Mouse (Mus musculus): ENCODE measurements around the gene Acot2. TPM values are rescaled to one million over a fixed set of nuclear protein-coding genes. Genes with fewer than 3 reads are reported as not detected.
A peak's percentile ranks its signal among the peaks of the same experiment; 100 is the strongest.
"Not testable (repeated sequence)": the region's sequence is repeated elsewhere in the genome, so short reads cannot be mapped to it uniquely, and the experiment has no call there.

Acot2 gene
- total RNA-seq (2021): 10 to 100 TPM; 12.6 to 13.9 TPM
- long read RNA-seq, experiment 1, partial matches to known transcripts: 0 of 6 reads
- long read RNA-seq, experiment 1, other reads (novel, unspliced or antisense): 2 of 6 reads
- long read RNA-seq, experiment 2, partial matches to known transcripts: 1 of 5 reads
- long read RNA-seq, experiment 2, other reads (novel, unspliced or antisense): 1 of 5 reads

DNA sequence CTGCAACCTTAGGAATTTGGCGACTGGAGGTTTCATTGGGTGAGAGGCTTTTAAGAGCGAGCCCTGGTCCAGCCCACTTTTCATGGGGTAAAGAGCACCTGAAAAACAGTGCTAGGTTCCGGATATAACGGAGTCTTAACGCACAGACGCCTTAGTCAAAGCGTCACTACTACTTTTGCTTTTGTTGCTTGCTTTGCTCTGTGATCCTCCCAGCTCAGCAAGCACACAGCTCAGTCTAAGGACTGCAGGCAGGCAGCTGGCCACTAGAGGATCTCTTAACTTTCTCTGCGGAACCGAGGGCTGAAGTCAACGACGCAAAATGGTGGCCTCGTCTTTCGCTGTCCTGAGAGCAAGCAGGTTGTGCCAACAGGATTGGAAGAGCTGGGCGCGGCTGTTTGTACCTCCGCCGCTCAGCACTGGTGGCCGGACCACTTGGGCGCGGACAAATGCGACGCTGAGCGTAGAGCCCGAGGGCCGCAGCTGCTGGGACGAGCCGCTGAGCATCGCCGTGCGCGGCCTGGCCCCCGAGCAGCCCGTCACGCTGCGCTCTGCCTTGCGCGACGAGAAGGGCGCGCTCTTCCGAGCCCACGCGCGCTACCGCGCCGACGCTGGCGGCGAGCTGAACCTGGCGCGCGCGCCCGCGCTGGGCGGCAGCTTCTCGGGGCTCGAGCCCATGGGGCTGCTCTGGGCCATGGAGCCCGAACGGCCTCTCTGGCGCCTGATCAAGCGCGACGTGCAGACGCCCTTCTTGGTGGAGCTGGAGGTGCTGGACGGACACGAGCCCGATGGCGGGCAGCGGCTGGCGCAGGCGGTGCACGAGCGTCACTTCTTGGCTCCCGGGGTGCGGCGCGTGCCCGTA, at the start of gene Acot2:
Gene Acot2 (plus strand): TSS at position 279 of the 859 bp plus-strand sequence.
- DNase-seq: peak; percentile 72

DNA sequence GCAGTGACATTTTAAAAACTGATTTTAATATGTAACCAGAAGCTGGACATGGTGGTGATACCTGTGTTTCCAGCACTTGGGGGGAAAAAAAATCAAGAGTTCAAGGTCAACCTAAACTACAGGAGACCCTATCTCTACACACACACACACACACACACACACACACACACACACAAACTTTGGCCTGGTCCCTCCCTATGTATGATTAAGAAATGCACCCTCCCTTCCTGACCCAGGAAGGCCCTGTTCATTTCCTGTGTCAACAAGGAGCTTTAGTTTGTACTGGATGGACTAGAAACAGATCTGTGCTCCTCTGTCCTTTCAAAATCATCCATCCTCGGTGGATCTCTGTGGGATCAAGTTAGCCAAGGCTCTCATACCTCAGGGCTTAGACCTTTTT, 49.1 kb upstream of the Acot2 start:
- not testable (repeated sequence) for DNase-seq

DNA sequence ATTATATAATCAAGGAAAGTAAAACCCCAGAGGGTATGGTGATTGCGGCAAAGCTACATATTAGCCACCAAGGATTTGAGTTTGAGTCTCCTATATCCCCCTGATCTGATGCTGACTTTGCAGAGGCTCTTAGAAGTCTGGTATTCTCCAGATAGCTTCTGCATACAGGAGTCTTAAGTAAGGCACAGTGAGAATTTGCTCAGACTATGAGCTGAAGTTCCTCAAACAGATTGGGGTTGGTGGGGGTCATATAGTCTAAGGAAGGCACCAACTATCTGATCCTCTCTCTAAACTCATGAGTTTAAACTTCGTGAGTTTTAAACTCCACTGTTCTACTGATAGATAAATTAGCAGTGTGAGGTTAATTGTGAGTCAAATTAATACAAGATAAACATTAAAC, 48.3 kb upstream of the Acot2 start:
- DNase-seq: no peak

DNA sequence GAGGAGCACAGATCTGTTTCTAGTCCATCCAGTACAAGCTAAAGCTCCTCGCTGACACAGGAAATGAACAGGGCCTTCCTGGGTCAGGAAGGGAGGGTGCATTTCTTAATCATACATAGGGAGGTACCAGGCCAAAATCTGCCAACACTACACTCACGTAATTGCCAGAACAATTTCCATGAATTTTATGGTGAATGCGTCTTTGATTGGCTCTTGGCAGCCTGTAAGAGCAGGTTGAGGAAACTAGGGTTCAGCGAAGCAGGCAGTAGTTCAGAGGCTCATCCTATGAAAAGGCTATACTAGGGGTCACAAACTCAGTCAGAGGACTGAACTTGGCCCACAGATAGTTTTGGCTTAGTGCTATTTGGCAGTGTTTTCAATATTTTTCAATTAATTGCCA, 47.6 kb upstream of the Acot2 start:
- no peak for DNase-seq

DNA sequence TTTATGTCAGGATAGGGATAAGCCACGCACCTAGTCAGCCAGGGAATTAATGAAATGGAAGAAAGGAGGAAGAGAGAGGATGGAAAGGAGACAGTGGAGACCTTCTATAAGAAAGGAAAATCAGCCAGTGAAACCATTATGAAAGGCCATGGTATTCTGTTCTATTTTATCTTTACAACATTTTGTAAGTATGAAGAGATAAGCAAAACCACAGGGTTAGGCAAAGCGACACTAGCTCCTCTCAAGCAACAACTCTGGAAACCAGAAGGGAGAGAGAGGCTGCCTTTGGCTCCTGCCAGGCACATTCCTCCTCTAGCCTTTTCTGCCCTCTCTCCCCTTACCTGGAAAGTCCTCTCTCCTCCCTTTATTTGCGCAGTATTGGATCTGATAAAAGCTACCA, 45.7 kb upstream of the Acot2 start:
- no peak for DNase-seq

DNA sequence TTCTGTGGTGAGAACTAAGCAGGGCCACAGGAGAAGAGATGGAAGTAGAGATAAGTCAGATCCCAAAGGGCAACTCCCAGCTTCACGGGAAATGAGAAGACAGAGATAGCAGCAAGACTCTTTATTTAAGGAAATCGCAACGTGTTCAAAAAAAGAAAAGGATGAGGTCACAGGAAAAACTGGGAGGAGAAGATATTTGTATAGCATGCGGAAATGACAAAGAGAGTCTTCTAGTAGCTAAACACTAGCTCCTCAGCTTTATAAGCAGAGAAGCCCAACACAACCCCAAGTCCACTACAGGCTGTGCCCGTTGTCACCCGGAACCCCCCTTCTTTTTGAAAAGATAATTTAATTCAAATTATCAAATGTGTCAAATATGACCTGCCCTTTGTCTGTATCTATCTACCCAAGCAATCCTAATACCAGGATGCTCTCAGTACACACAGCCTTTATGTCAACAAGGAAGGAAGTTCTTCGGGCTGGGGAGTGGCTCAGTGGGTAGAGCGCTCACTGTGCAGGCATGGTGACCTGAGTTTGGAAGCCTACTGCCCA, 40.3 kb upstream of the Acot2 start:
- DNase-seq: no peak

DNA sequence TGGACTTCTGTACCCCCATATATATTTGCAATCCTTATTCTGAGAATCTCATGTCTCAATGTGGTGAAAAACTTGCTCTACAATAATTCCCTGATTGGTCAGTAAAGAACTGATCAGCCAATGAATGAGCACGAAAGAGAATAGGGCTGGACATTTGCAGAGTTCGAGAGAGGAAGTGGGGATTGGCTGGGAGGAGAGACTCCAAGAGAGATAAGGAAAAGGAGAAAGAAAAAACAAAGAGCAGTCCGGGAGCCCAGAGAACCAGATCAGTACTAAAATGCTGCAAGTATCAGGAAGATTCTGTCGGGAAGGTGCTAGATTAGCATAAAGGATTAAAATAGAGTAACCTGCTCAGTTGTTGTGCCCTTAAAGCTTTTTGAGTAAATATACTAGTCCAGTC, 38.6 kb upstream of the Acot2 start:
- DNase-seq: no peak

DNA sequence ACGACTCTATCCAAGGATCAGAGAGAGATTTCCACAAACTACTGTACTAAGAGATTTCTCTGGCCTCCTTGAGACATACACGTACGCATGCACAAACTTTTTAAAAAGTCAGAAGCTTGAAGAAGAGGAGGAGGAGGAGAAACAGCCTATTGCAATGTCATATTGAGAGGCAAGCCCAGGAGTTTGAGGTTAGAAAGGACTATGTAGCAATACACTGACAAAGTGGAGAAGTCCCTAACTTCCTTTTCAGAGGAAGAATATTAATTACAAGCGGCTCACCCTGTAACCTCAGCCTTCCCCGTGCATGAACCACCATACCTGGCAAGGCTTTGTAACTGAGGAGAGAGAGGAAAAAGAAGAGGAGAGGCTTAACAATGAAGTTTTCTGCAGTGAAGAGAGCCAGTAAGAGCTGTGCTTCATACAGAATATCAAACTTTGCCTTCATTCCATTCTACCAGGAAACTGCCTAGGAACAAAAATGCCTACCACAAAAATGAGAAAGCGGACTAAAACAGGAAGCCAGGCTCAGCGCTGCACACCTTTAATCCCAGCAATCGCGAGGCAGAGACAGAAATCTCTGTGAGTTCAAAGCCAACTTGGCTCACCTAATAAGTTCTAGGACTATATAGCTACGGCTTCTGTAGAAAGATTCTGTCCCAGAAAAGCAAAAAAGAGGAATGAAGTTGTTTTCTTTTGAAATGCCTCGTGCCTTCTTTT, 37.7 kb upstream of the Acot2 start:
- no peak for DNase-seq

DNA sequence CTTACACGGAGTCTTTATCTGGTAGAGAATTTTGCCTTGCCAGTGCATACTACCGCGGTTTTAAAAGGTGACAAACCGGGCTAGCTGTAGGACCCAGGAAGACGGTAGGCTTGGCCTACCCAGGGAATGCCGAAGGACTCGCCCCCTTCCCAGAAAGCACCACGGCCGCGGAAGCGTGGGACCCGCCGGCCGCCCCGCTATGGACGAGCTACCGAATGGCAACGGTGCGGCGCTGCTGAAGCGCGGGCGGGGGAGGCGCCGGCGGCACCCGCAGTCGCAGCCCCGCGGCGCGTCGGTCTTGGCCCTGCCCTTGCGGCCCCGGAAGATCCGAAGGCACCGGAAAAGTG, 37.2 kb upstream of the Acot2 start, which contains the start of gene Riox1:
Gene Riox1 (plus strand): TSS at position 116 of the 347 bp plus-strand sequence.
- DNase-seq: peak; percentile 81

DNA sequence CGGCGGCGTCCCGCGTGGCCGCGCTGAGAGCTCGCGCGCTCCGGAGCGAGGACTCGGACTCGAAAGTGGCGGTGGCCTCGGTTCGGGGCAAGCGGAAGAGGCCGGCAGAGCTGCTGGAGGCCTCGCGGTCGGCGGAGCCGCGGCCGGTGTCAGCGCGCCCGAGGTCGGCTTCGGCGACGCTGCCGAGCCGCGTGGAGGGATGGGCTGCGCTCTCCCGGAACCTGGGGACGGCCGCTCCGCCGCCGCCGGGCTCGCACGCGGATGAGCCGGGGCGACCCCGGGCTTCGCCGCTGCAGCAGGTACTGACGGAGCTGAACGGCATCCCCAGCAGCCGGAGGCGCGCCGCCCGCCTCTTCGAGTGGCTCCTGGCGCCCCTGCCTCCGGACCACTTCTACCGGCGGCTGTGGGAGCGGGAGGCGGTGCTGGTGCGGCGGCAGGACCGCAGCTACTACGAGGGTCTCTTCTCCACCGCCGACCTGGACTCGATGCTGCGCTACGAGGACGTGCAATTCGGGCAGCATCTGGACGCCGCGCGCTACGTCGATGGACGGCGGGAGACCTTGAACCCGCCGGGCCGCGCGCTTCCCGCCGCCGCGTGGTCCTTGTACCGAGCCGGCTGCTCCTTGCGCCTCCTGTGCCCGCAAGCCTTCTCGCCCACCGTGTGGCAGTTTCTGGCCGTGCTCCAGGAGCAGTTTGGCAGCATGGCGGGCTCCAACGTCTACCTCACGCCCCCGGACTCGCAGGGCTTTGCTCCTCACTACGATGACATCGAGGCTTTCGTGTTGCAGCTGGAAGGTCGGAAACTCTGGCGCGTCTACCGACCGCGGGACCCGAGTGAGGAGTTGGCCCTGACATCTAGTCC, 36.6 kb upstream of the Acot2 start:
- DNase-seq: peak; percentile 13

DNA sequence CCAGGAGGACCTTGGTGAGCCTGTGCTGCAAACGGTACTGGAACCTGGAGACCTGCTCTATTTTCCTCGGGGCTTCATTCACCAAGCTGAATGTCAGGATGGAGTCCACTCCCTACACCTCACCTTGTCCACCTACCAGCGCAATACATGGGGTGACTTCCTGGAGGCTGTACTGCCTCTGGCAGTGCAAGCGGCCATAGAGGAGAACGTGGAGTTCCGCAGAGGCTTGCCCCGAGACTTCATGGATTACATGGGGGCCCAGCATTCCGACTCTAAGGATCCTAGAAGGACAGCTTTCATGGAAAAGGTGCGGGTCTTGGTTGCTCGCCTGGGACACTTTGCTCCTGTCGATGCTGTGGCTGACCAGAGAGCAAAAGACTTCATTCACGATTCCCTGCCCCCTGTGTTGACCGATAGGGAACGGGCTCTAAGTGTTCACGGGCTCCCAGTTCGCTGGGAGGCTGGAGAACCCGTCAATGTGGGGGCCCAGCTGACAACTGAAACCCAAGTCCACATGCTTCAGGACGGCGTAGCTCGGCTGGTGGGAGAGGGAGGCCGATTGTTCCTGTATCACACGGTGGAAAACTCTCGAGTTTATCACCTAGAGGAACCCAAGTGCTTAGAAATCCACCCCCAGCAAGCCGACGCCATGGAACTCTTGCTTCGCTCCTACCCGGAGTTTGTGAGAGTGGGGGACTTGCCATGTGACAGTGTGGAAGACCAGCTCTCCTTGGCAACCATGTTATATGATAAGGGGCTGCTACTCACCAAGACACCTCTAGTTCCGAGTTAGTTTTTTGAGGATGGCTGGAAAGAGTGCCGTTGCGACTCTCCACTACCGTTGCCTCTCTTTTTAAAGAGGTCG, 35.7 kb upstream of the Acot2 start:
- no peak for DNase-seq

DNA sequence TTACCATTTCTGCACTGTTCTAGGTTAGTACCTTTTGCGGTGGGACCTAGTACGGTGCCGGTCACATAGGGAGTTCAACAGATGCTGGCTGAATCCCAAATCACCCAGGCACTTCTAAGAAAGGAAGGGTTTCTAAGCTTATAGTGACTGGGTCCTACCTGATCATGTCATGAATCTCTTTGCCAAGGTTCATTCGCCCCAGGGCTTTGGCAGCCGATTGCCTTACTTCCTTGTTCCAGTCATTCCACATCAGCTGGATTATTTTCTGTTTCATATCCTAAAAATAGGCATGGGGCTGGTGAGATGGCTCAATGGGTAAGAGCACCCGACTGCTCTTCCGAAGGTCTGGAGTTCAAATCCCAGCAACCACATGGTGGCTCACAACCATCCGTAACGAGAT, 29.4 kb upstream of the Acot2 start:
- no peak for DNase-seq

DNA sequence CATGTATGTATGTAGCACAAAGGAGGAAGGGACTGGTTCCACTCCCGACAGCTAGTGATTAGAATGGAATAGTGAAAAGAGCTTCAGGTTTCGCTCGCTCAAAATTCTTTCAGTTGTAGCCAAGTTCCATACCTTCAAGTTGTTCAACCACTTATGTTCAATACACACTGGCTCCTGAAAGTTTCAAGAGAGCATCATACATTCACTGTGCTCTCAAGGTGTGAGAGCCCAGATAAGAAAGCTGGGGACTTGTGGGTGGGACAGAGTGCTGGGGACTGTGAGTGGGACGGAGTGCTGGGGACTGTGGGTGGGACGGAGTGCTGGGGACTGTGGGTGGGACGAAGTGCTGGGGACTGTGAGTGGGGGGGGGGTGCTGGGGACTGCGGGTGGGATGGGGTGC, 22.4 kb upstream of the Acot2 start:
- DNase-seq: no peak

DNA sequence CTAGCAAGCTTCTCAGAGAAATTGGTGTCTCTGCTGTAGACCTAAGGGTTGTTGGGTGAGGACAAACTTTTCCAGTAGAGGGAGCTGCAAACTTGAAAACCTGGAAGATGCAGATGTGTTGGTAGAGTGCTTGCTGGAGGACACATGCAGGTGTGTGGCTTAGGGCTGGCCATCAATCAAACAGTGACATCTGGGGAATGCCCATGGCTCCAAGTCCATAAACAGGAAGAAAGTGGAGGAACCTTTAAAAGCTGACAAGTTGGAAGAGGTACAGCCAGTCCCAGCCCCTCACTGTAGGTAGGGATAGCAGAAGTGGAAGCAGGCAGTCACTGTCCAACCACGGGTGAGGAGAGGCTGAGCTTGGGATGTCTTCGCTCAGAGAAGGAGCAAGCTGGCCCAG, 15.5 kb upstream of the Acot2 start:
- DNase-seq: no peak

DNA sequence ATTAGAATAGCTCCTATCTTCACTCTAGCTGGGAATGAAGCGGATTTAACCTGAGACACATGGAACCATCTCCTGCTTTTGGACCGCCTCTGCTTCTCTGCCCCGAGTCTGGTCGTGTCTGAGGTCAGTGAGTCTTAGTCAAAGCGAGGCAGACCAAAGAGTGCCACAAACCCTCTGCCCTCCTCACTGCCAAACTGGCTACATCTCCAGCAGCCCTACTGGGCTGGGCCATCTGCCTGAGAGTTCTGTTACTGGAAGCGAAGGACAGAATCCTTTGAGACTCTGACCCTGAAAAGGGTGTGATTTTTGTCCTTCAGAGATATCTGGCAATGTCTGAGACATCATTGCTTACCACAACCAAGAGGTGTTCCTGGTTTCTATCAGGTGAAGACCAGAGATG, 8.8 kb upstream of the Acot2 start:
- DNase-seq: no peak

DNA sequence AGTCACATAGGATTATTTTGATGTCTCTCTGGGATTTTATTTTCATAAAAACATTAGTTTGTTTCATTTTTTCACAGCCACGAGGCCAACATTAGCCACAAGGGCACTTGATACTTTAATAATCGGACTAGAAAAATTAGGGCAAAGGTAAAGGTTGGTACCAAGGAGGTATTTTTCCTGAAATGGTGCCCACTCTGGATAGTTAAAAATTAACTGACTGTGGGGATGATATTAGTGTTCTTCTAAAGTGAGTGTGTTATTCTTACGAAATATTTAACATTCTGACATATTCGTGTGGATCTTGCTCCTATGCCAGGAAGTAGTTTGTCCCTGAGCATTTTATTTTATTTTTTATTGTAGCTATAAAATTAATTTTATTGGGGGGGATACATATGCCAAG, 6.0 kb upstream of the Acot2 start:
- DNase-seq: no peak

DNA sequence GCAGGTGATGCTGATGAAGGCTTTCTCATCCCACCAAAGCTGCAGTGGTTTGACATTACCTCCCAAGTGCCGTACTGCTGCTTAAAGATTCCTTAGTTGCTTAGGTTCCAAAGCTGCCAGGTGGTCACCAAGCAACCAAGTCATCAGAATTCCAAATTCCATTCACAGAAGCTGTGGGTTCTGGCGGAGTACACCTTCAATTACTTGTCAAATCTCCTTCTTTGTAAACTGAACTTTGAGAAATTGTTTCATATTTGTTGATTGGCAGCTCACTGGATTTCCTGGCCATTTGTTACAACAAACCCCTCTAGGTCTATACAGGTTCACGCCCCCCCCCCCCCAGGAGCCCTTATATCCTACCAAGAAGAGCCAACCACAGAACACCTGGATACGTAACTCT, 2.9 kb upstream of the Acot2 start, which contains the start of gene Heatr4:
Gene Heatr4 (minus strand): TSS at position 101 of the 400 bp plus-strand sequence.
- no peak for DNase-seq

DNA sequence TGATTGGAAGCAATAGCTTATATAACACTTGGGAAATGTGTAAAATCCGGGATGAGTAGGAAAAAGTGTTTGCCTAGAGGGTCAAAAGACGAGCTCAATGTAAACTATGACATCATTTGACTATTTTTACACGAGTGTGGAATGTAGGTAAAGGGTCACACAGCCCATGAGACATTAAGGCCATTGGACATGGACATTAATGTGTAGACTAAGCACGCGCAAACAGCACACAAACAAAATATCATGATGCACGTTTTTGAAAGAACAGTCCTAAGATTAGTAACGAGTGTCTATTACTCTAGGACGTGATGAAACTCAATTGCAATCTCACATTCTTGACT, 449 bp upstream of the Acot2 start:
- no peak for DNase-seq

DNA sequence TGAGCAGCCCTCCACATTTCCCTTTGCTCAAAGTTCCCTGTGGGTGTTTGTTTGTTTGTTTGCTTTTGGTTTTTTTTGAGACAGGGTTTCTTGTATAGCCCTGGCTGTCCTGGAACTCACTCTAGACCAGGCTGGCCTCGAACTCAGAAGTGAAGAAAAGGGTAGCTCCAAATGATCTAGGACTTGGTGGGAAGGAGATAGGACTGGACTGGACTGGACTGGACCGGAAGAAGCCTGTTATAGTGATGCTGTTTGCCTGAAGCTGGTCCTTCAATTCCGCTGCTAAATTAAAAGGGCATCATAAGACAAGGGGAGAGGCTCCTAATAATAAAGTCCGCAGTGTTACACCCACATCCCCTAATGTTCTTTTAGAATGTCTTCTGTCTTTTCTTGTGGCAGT, 822 bp downstream of the Acot2 start:
- no peak for DNase-seq

DNA sequence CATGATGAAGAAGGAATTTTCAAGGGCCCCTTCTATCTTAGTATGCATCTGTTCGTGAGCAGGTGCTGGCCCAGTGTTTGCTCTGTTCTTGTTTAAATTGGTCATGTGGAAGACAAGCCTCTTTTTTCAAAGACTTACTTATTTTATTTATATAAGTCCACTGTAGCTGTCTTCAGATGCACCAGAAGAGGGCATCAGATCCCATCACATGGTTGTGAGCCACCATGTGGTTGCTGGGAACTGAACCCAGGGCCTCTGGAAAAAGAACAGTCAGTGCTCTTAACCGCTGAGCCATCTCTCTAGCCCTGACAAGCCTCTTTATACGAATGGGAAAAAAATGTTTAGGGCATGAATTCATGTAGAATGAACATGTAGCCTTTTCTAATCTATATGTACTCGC, 1.7 kb downstream of the Acot2 start:
- no peak for DNase-seq

DNA sequence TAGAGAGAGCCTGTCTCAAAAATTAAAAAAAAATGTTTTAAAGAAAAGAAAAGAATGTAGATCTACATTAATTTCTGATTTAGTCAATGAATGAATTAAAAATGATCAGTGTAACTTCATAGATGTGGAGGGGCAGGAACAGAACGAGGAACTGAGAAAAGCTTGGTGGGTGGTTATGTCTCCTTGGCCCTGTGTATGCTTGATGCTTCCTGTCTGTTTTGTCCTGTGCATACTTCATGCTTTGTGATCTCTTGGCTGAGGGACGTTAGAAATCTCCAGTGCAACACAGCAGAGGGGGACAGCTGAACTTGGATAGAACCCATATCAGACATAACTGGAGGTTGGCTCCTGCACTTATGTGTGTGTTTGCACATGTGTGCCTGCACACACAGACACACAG, 9.6 kb downstream of the Acot2 start:
- DNase-seq: no peak

Measured in gastrocnemius, postnatal 25 days (tissue).